Mouse (Mus musculus) ES-Bruce4 (cell line): ENCODE data around the gene Znhit2. TPM values are rescaled to one million over a fixed set of nuclear protein-coding genes. Genes with fewer than 3 reads are reported as not detected.

Source experiments
- H3K27ac ChIP-seq: 2 replicates; pipeline ENCODE4 v1.5.1; 2012; ENCODE audit warnings: low read length, inconsistent platforms; ENCODE audit not compliant: insufficient read depth
- H3K27me3 ChIP-seq: 2 replicates; pipeline ENCODE4 v1.6.1; 2012; ENCODE audit warnings: mild to moderate bottlenecking, low read length, inconsistent platforms; ENCODE audit not compliant: control insufficient read depth, poor library complexity, insufficient read depth, severe bottlenecking
- H3K36me3 ChIP-seq: 2 replicates; pipeline ENCODE4 v1.6.1; 2012; ENCODE audit warnings: inconsistent platforms, mild to moderate bottlenecking, low read length, moderate library complexity; ENCODE audit not compliant: control insufficient read depth, poor library complexity, insufficient read depth, severe bottlenecking
- H3K4me1 ChIP-seq: one replicate; pipeline ENCODE4 v1.8.1; 2011; ENCODE audit warnings: low read length; ENCODE audit not compliant: control insufficient read depth, insufficient read depth
- H3K4me3 ChIP-seq: 2 replicates; pipeline ENCODE4 v1.5.1; 2011; ENCODE audit warnings: low read depth, mild to moderate bottlenecking, low read length
- H3K9ac ChIP-seq: 2 replicates; pipeline ENCODE4 v1.6.1; 2012; ENCODE audit warnings: low read depth, mild to moderate bottlenecking, inconsistent platforms; ENCODE audit not compliant: poor library complexity, severe bottlenecking
- H3K9me3 ChIP-seq: replicated peaks from 2 replicates; pipeline ENCODE4 v1.6.1; 2012; ENCODE audit warnings: mild to moderate bottlenecking, low read length, inconsistent platforms; ENCODE audit not compliant: control insufficient read depth, poor library complexity, insufficient read depth, severe bottlenecking
- CTCF ChIP-seq: IDR thresholded peaks from one replicate; pipeline ENCODE4 v1.8.1; 2011; ENCODE audit warnings: low read depth, low read length
- EP300 ChIP-seq: IDR thresholded peaks from 2 replicates; pipeline ENCODE4 v1.6.1; 2011; ENCODE audit warnings: low read depth, low read length; ENCODE audit not compliant: insufficient read depth
- POLR2A ChIP-seq: IDR thresholded peaks from one replicate; pipeline ENCODE4 v1.8.1; 2011; ENCODE audit warnings: low read length; ENCODE audit not compliant: insufficient read depth
- polyA plus RNA-seq: library from polyadenylated mRNA; stranded (reverse); fragments of >200 nt; gene quantifications from 2 replicates; pipeline ENCODE4 v1.2.4, GENCODE M21; 2011; ENCODE audit warnings: low read depth; ENCODE audit not compliant: missing spikeins, insufficient read depth, insufficient read length

Znhit2 gene
- polyA plus RNA-seq, 1 experiment, result 6.5 TPM

- peak overlapping the region; percentile 97 for H3K4me3 ChIP-seq
- peaks cover 15% of the 10 kb centered on the region for H3K36me3 ChIP-seq
- H3K27me3 ChIP-seq, result no peaks in the 10 kb centered on the region
- TF ChIP-seq POLR2A, result no peak
- TF ChIP-seq CTCF, result no peak
- TF ChIP-seq EP300, result no peak
- H3K9ac ChIP-seq, result peak overlapping the region; percentile 90
- no peaks in the 10 kb centered on the region for H3K9me3 ChIP-seq
- H3K4me1 ChIP-seq, result no peaks in the 10 kb centered on the region
- peak overlapping the region; percentile 42 for H3K27ac ChIP-seq
Observed at GRCm38 (mm10) chr19:6061641-6062302, 780 bp downstream of the Znhit2 start.

- Histone ChIP-seq H3K4me3 (peak overlapping the region; percentile 97; the same call in 1 of the 2 replicates), H3K9me3 (no peaks in the 10 kb centered on the region), H3K36me3 (peaks cover 15% of the 10 kb centered on the region), H3K27me3 (no peaks in the 10 kb centered on the region), H3K9ac (peak overlapping the region; percentile 90), H3K4me1 (no peaks in the 10 kb centered on the region), H3K27ac (no peak overlapping the region)
- no peak for TF ChIP-seq CTCF
- TF ChIP-seq POLR2A, result no peak
Observed at GRCm38 (mm10) chr19:6062418-6062817, 1.4 kb downstream of the Znhit2 start.

GRCm38 (mm10) chr19:6063081-6063480 lies 2.1 kb downstream of the Znhit2 start:
- no peaks in the 10 kb centered on the region for H3K9me3 ChIP-seq

GRCm38 (mm10) chr19:6066571-6066970 lies 5.6 kb downstream of the Znhit2 start:
- Histone ChIP-seq H3K4me1 (peaks cover 2% of the 10 kb centered on the region), H3K4me3 (peak overlapping the region; percentile 44), H3K36me3 (no peaks in the 10 kb centered on the region), H3K27me3 (no peaks in the 10 kb centered on the region), H3K9ac (peak overlapping the region; percentile 74), H3K9me3 (no peaks in the 10 kb centered on the region), H3K27ac (no peak overlapping the region)
- no peak for TF ChIP-seq POLR2A
- no peak for TF ChIP-seq EP300
- TF ChIP-seq CTCF, result no peak

More at GRCm38 (mm10) chr19:6063081-6063480, 2.1 kb downstream of the Znhit2 start:
- Histone ChIP-seq H3K36me3 (peaks cover 15% of the 10 kb centered on the region), H3K4me3 (no peak overlapping the region), H3K9ac (no peak overlapping the region), H3K27ac (no peak overlapping the region), H3K27me3 (no peaks in the 10 kb centered on the region), H3K4me1 (peaks cover under 1% of the 10 kb centered on the region)
- no peak for TF ChIP-seq POLR2A
- no peak for TF ChIP-seq EP300
- no peak for TF ChIP-seq CTCF

GRCm38 (mm10) chr19:6067011-6067723 lies 6.2 kb downstream of the Znhit2 start:
- Histone ChIP-seq H3K27me3 (no peaks in the 10 kb centered on the region), H3K27ac (peak overlapping the region; percentile 30; the same call in 1 of the 2 replicates), H3K4me3 (peak overlapping the region; percentile 82), H3K4me1 (peaks cover 2% of the 10 kb centered on the region), H3K9me3 (no peaks in the 10 kb centered on the region), H3K9ac (peak overlapping the region; percentile 74), H3K36me3 (no peaks in the 10 kb centered on the region)
- TF ChIP-seq EP300 (peak; percentile 41; the same call in 1 of the 2 replicates), POLR2A (no peak), CTCF (peak; percentile 97)
